Mouse (Mus musculus): ENCODE results near the gene Fam45a. TPM values are rescaled to one million over a fixed set of nuclear protein-coding genes. Genes with fewer than 3 reads are reported as not detected.
"Not testable (repeated sequence)": the region's sequence is repeated elsewhere in the genome, so short reads cannot be mapped to it uniquely, and the experiment has no call there.

The Fam45a gene
- polyA plus RNA-seq, 2 experiments: 37.8 to 42.6 TPM

DNA sequence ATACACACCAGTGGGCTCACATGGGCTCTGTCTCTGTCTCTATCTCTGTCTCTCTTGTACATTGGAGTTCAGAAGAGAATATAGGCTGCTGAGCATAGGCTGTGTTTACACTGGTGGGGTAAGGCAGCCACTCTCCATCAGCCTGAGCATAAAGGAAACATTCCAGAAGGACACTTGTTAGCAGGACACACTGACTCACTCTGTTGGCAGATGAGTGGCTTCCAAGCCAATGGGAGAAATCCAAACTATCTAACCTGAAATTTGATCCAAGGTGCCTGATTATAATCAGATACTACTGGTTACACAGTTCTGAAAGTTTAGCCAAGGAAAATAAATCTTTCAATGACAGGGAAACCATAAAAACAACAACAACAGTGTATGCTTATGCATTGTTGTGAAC, 34.3 kb downstream of the Fam45a start:
- no peaks in the 10 kb centered on the region for H3K9me3 ChIP-seq (ENCODE audit: control insufficient read depth, low read length)
- H3K36me3 ChIP-seq (ENCODE audit: control insufficient read depth, insufficient read depth, low read length): peaks cover 43% of the 10 kb centered on the region
- H3K9ac ChIP-seq (ENCODE audit: low read depth, low read length, severe bottlenecking): no peak overlapping the region
- no peak overlapping the region for H3K4me3 ChIP-seq (replicated peaks; ENCODE audit: low read length)
- no peaks in the 10 kb centered on the region for H3K27me3 ChIP-seq (ENCODE audit: control insufficient read depth, insufficient read depth, low read length)
- H3K4me2 ChIP-seq (replicated peaks; ENCODE audit: low read depth, low read length, severe bottlenecking): no peak overlapping the region
- no peak overlapping the region for H3K27ac ChIP-seq (replicated peaks; ENCODE audit: low read depth, low read length)
- TF ChIP-seq POLR2A (IDR thresholded peaks at IDR 0.05; ENCODE audit: borderline replicate concordance, extremely low read depth, insufficient read depth, insufficient read length): no peak
- no peaks in the 10 kb centered on the region for H3K4me1 ChIP-seq (ENCODE audit: control insufficient read depth, insufficient read depth, low read length)
- no peak for DNase-seq (ENCODE audit: low spot score)
- no peak for ATAC-seq (ENCODE audit: low FRiP score, low read depth)

GRCm38 (mm10) chr19:60860868-60861700, 49.7 kb downstream of the Fam45a start, which contains the start of gene Sfxn4:
Sfxn4 (minus strand) TSS chr19:60861479.
- DNase-seq (ENCODE audit: low spot score): peak; percentile 93
- 4% methylated on average over 30 of the region's 30 CpGs for WGBS

GRCm38 (mm10) chr19:60866169-60866568, 54.8 kb downstream of the Fam45a start:
- H3K9me3 ChIP-seq (ENCODE audit: control insufficient read depth, low read length); H3K9ac ChIP-seq (ENCODE audit: low read depth, low read length, severe bottlenecking); ATAC-seq (ENCODE audit: low FRiP score, low read depth); DNase-seq (ENCODE audit: low spot score); H3K4me1 ChIP-seq (ENCODE audit: control insufficient read depth, insufficient read depth, low read length); H3K27ac ChIP-seq (replicated peaks; ENCODE audit: low read depth, low read length); H3K27me3 ChIP-seq (ENCODE audit: control insufficient read depth, insufficient read depth, low read length); H3K4me2 ChIP-seq (replicated peaks; ENCODE audit: low read depth, low read length, severe bottlenecking); H3K4me3 ChIP-seq (replicated peaks; ENCODE audit: low read length): not testable (repeated sequence)
- WGBS: over 99% methylated on average over 4 of the region's 4 CpGs
- H3K36me3 ChIP-seq (ENCODE audit: control insufficient read depth, insufficient read depth, low read length): peaks cover 35% of the 10 kb centered on the region

More at GRCm38 (mm10) chr19:60860868-60861700, 49.7 kb downstream of the Fam45a start, which contains the start of gene Sfxn4:
- H3K36me3 ChIP-seq (ENCODE audit: control insufficient read depth, insufficient read depth, low read length): peaks cover 18% of the 10 kb centered on the region
- H3K27ac ChIP-seq (replicated peaks; ENCODE audit: low read depth, low read length): peak within 1 kb of the TSS; percentile 58; the same call in 1 of the 2 replicates
- peak; percentile 99 for ATAC-seq (ENCODE audit: low FRiP score, low read depth)
- peak; percentile 81; the same call in 1 of the 2 replicates for TF ChIP-seq POLR2A (IDR thresholded peaks at IDR 0.05; ENCODE audit: borderline replicate concordance, extremely low read depth, insufficient read depth, insufficient read length)
- H3K27me3 ChIP-seq (ENCODE audit: control insufficient read depth, insufficient read depth, low read length): no peaks in the 10 kb centered on the region
- peak within 1 kb of the TSS; percentile 56 for H3K4me2 ChIP-seq (replicated peaks; ENCODE audit: low read depth, low read length, severe bottlenecking)
- H3K4me3 ChIP-seq (replicated peaks; ENCODE audit: low read length): peak within 1 kb of the TSS; percentile 58
- H3K9me3 ChIP-seq (ENCODE audit: control insufficient read depth, low read length): no peaks in the 10 kb centered on the region
- peaks cover 6% of the 10 kb centered on the region; the same call in 1 of the 2 replicates for H3K4me1 ChIP-seq (ENCODE audit: control insufficient read depth, insufficient read depth, low read length)
- H3K9ac ChIP-seq (ENCODE audit: low read depth, low read length, severe bottlenecking): peak within 1 kb of the TSS; percentile 59

DNA sequence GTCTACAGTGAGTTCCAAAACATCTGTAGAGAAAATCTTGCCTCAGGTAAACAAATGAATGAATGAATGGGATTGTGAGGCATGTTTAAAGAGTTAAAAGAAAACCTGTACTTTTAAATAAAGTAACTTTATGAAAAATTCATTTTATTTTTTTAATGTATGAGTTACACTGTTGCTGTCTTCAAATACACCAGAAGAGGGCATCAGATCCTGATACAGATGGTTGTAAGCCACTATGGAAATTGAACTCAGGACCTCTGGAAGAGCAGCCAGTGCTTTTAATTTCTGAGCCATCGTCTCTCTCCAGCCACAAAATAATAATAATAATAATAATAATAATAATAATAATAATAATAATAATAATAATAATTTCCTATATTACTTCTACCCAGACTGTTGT, 59.1 kb downstream of the Fam45a start:
- no peaks in the 10 kb centered on the region for H3K27me3 ChIP-seq (ENCODE audit: control insufficient read depth, insufficient read depth, low read length)
- H3K36me3 ChIP-seq (ENCODE audit: control insufficient read depth, insufficient read depth, low read length): peaks cover 26% of the 10 kb centered on the region
- DNase-seq (ENCODE audit: low spot score) (no peak), ATAC-seq (ENCODE audit: low FRiP score, low read depth) (no peak)
- H3K4me2 ChIP-seq (replicated peaks; ENCODE audit: low read depth, low read length, severe bottlenecking): no peak overlapping the region
- H3K27ac ChIP-seq (replicated peaks; ENCODE audit: low read depth, low read length): no peak overlapping the region
- no peak overlapping the region for H3K9ac ChIP-seq (ENCODE audit: low read depth, low read length, severe bottlenecking)
- H3K9me3 ChIP-seq (ENCODE audit: control insufficient read depth, low read length): no peaks in the 10 kb centered on the region
- 79% methylated on average over 1 of the region's 1 CpGs for WGBS
- no peak for TF ChIP-seq POLR2A (IDR thresholded peaks at IDR 0.05; ENCODE audit: borderline replicate concordance, extremely low read depth, insufficient read depth, insufficient read length)
- 0 out of 2 replicates have a peak, but pooled peaks cover 3% of the 10 kb centered on the region for H3K4me1 ChIP-seq (ENCODE audit: control insufficient read depth, insufficient read depth, low read length)
- H3K4me3 ChIP-seq (replicated peaks; ENCODE audit: low read length): no peak overlapping the region

DNA sequence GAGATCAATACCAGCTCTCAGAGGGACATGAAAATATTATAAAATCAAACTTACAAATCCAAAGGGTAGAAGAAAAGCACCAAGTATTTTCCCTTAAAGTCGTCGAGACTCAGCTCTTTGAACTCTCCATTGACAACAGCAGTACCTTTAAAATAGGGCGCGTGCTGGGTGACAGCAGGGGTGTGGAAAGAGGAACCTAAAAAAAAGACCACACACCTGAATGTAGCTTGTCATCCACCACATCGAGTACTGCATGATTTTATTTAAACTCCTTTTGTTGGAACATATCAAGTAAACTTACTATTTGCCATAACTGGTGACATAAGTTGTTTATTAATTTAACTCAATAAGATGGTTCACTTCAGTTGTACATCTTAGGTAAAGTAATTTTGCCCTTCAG, 60.0 kb downstream of the Fam45a start:
- Histone ChIP-seq H3K4me2 (replicated peaks; ENCODE audit: low read depth, low read length, severe bottlenecking) (no peak overlapping the region), H3K9ac (ENCODE audit: low read depth, low read length, severe bottlenecking) (no peak overlapping the region), H3K36me3 (ENCODE audit: control insufficient read depth, insufficient read depth, low read length) (peaks cover 26% of the 10 kb centered on the region), H3K9me3 (ENCODE audit: control insufficient read depth, low read length) (no peaks in the 10 kb centered on the region), H3K27ac (replicated peaks; ENCODE audit: low read depth, low read length) (no peak overlapping the region), H3K4me1 (ENCODE audit: control insufficient read depth, insufficient read depth, low read length) (0 out of 2 replicates have a peak, but pooled peaks cover 3% of the 10 kb centered on the region), H3K4me3 (replicated peaks; ENCODE audit: low read length) (no peak overlapping the region), H3K27me3 (ENCODE audit: control insufficient read depth, insufficient read depth, low read length) (no peaks in the 10 kb centered on the region)
- 92% methylated on average over 5 of the region's 5 CpGs for WGBS
- DNase-seq (ENCODE audit: low spot score) (no peak), ATAC-seq (ENCODE audit: low FRiP score, low read depth) (no peak)
- no peak for TF ChIP-seq POLR2A (IDR thresholded peaks at IDR 0.05; ENCODE audit: borderline replicate concordance, extremely low read depth, insufficient read depth, insufficient read length)

Measured in limb, embryonic 14.5 days (tissue).